Mouse (Mus musculus) lung, postnatal 0 days (tissue): ENCODE data around the gene Mto1.

Source experiments
- CTCF ChIP-seq: IDR thresholded peaks from 2 replicates; pipeline ENCODE4 v1.5.1; 2016; ENCODE audit warnings: antibody characterized with exemption, mild to moderate bottlenecking
- EP300 ChIP-seq: IDR thresholded peaks from 2 replicates; pipeline ENCODE4 v1.6.1; 2016; ENCODE audit warnings: antibody characterized with exemption, mild to moderate bottlenecking, control low read depth

DNA sequence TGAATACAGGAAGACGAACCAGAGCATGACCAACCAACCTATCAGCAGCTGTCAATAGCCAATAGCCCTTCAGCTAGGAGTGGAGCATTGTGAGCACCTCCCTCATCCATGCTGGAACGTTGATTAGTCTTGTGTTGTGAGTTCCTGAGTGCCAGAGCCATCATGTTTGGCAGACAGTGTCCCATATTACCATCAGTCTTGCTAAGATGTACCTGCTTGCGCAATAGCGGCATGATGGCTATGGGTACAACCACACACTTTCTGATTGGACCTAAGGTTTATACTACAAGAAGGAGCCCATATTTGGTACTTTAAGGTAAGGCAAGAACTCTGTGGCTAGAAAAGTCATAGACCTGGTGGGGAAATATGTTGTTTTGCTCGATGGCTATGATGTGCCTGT is 63.7 kb downstream of the Mto1 start:
- TF ChIP-seq CTCF (no peak), EP300 (no peak)
